Mouse (Mus musculus) G1E (cell line): ENCODE measurements around the gene Klhl6. TPM values are rescaled to one million over a fixed set of nuclear protein-coding genes. Genes with fewer than 3 reads are reported as not detected.

Source experiments
- ATAC-seq: 2 replicates; pipeline ENCODE4 v1.8.0; 2016; ENCODE audit warnings: mild to moderate bottlenecking; ENCODE audit not compliant: insufficient number of reproducible peaks, poor library complexity, low FRiP score, severe bottlenecking; ENCODE audit errors: extremely low read depth
- DNase-seq: peaks from one replicate; pipeline ENCODE4 v3.0.0; 2012; ENCODE audit warnings: low spot score
- H3K27me3 ChIP-seq: 2 replicates; pipeline ENCODE4 v1.6.1; 2012; ENCODE audit warnings: mild to moderate bottlenecking, low read length, inconsistent platforms; ENCODE audit not compliant: insufficient read depth
- H3K36me3 ChIP-seq: replicated peaks from 2 replicates; pipeline ENCODE3; 2012; ENCODE audit warnings: mild to moderate bottlenecking, inconsistent platforms
- H3K4me1 ChIP-seq: 2 replicates; pipeline ENCODE4 v1.6.1; 2012; ENCODE audit warnings: low read depth, low read length, inconsistent platforms, mixed read lengths; ENCODE audit not compliant: insufficient read depth
- H3K4me3 ChIP-seq: 2 replicates; pipeline ENCODE4 v1.5.1; 2012; ENCODE audit warnings: low read depth, mild to moderate bottlenecking, inconsistent platforms, low read length, moderate library complexity, mixed read lengths
- H3K9me3 ChIP-seq: replicated peaks from 2 replicates; pipeline ENCODE4 v1.6.1; 2012; ENCODE audit warnings: inconsistent platforms
- CTCF ChIP-seq: IDR thresholded peaks from 2 replicates; pipeline ENCODE4 v1.5.1; 2012; ENCODE audit warnings: low read depth, low read length, inconsistent platforms, mixed read lengths
- GATA1 ChIP-seq: IDR thresholded peaks from 2 replicates; pipeline ENCODE4 v1.6.1; 2012; ENCODE audit warnings: borderline replicate concordance, low read length, inconsistent platforms, mixed read lengths
- GATA2 ChIP-seq: IDR thresholded peaks from 2 replicates; pipeline ENCODE4 v1.6.1; 2012; ENCODE audit warnings: low read depth, low read length, inconsistent platforms, borderline replicate concordance
- POLR2AphosphoS5 ChIP-seq: IDR thresholded peaks from 2 replicates; pipeline ENCODE4 v1.6.1; 2012; ENCODE audit warnings: low read depth, low read length, inconsistent platforms; ENCODE audit not compliant: insufficient replicate concordance
- TAL1 ChIP-seq: conservative IDR thresholded peaks from 2 replicates; pipeline ENCODE4 v1.6.1; 2012; ENCODE audit warnings: low read depth, low read length, inconsistent platforms, mixed read lengths
- polyA plus RNA-seq: library from polyadenylated mRNA; stranded (reverse); fragments of >175 nt; gene quantifications from 2 replicates; pipeline ENCODE4 v1.2.3, GENCODE M21; 2012
- total RNA-seq, 2 experiments: library from RNA; stranded (forward) in 1 of 2; stranded (reverse) in 1 of 2; fragments of 200-1000 nt in 1 of 2; fragments of >200 nt in 1 of 2; fragmentation: Nextera tagmentation in 1 of 2; gene quantifications; 2 replicates each; pipeline ENCODE4 v1.2.3; 2014 to 2017

Gene Klhl6
- total and polyA plus RNA-seq, 3 experiments, result 0.20 to 4.9 (median 0.83) TPM

DNA sequence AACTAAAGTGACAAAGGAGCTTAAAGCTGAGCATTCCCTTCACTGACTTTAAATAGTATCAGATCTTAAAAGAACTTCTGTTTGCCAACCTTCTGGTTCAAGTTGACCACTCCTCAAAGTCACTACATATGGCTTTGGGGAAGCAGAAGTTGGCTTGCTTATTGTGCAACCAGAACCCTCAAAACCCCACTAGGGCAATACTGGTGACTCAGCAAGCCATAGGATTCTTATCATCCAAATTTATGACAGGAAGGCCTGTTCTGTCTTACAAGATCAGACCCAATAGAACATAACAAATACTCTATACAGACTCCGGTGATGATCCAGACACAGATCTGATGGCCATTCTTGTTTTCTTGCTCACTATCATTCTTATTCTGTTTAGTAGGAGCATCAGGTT lies 9.4 kb downstream of the Klhl6 start:
- DNase-seq (no peak), ATAC-seq (peak; percentile 50; the same call in 1 of the 2 replicates)

DNA sequence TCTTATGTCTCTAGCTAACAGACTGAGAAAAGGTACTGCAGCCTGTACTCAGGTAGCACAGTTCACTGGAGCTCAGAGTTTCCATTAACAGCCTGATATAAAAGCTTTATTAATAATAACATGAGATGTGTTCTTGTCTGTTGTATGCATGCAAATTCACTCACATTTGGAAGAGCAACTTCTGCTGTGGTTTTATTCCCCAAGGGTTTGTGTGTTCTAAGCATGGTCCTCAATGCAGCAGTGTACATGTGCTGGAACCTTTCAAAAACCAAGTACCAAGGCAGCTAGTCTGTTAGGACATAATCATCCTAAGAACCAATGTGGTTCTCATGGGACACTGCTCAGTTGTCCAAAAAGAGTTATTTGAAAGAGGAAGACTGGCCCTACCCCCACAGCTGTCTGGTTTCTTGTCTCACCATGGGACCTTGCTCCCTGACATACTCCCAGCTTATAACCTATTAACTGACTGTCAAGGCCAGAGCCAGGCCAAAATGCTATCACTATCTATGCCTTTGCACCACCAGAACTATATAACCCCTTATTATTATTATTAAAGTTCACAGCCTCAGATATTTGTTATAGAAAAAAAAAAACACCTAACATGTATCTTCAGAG lies 10.0 kb downstream of the Klhl6 start:
- Histone ChIP-seq H3K27me3 (no peaks in the 10 kb centered on the region), H3K4me1 (peaks cover 46% of the 10 kb centered on the region), H3K9me3 (no peaks in the 10 kb centered on the region), H3K4me3 (no peak overlapping the region), H3K36me3 (no peaks in the 10 kb centered on the region)
- TF ChIP-seq POLR2AphosphoS5, result no peak
- no peak for TF ChIP-seq TAL1
- TF ChIP-seq GATA1, result no peak
- TF ChIP-seq GATA2, result no peak
- no peak for TF ChIP-seq CTCF
- no peak for ATAC-seq
- DNase-seq, result no peak

More for the DNA sequence above, 9.4 kb downstream of the Klhl6 start:
- Histone ChIP-seq H3K36me3 (no peaks in the 10 kb centered on the region), H3K27me3 (no peaks in the 10 kb centered on the region), H3K4me1 (peaks cover 52% of the 10 kb centered on the region), H3K9me3 (no peaks in the 10 kb centered on the region), H3K4me3 (no peak overlapping the region)
- TF ChIP-seq CTCF, result no peak
- TF ChIP-seq POLR2AphosphoS5, result no peak
- no peak for TF ChIP-seq TAL1
- TF ChIP-seq GATA2, result no peak
- no peak for TF ChIP-seq GATA1

DNA sequence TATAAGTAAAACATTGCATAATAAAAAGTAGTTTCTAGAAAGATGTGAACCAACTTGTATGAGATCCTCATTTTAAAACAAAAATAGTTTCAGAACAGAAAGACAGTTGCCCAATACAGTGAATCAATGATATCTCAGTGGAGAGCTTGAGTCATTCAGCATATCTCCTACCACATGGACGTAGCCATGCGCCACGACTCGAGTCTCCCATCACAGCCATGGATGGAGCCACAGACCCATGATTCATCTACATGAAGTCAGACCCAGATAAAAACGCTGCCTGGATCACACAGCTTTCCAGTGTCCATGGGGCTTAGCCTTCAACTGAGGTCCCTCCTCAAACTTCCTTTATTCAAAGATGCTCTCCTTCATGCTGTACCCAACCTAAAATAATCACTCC lies 13.3 kb downstream of the Klhl6 start:
- peaks cover 21% of the 10 kb centered on the region for H3K4me1 ChIP-seq
- DNase-seq (no peak), ATAC-seq (no peak)
- H3K36me3 ChIP-seq, result peaks cover 7% of the 10 kb centered on the region
- no peak for TF ChIP-seq GATA1
- TF ChIP-seq TAL1, result no peak
- no peak for TF ChIP-seq POLR2AphosphoS5
- TF ChIP-seq CTCF, result no peak
- no peak for TF ChIP-seq GATA2
- H3K4me3 ChIP-seq, result no peak overlapping the region
- no peaks in the 10 kb centered on the region for H3K9me3 ChIP-seq
- H3K27me3 ChIP-seq, result no peaks in the 10 kb centered on the region

DNA sequence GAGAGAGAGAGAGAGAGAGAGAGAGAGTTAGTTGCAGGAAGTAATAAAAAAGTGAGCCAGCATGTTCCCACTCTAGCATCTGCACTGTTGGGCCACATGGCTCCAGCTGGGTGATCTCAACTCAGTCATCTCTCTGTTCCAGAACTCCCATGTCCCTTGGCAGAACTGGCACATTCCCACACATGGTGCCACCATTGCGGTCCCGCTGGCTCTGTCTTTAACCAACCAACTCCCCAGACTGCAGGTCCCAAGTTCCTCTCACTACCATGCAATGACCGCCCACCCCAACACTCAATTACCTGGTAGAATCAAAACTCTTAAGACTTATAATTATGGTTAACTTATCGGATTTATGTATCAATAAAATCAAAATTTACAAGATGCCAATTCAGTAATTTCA lies 14.2 kb downstream of the Klhl6 start:
- DNase-seq (no peak), ATAC-seq (no peak)
- Histone ChIP-seq H3K9me3 (no peaks in the 10 kb centered on the region), H3K4me1 (peaks cover 15% of the 10 kb centered on the region; the same call in 1 of the 2 replicates), H3K4me3 (no peak overlapping the region), H3K36me3 (peaks cover 7% of the 10 kb centered on the region), H3K27me3 (no peaks in the 10 kb centered on the region)
- TF ChIP-seq GATA2 (no peak), CTCF (no peak), TAL1 (no peak), GATA1 (no peak), POLR2AphosphoS5 (no peak)

- Histone ChIP-seq H3K36me3 (peaks cover 7% of the 10 kb centered on the region), H3K9me3 (no peaks in the 10 kb centered on the region), H3K4me1 (peaks cover 10% of the 10 kb centered on the region; the same call in 1 of the 2 replicates), H3K27me3 (no peaks in the 10 kb centered on the region), H3K4me3 (no peak overlapping the region)
- ATAC-seq, result no peak
- TF ChIP-seq GATA2 (no peak), POLR2AphosphoS5 (no peak), TAL1 (no peak), CTCF (no peak), GATA1 (no peak)
- DNase-seq, result no peak
Measured at GRCm38 (mm10) chr16:19967897-19968392, 14.9 kb downstream of the Klhl6 start.

- DNase-seq (no peak), ATAC-seq (no peak)
- TF ChIP-seq CTCF, result no peak
- no peak for TF ChIP-seq GATA2
- no peak for TF ChIP-seq TAL1
- no peak for TF ChIP-seq POLR2AphosphoS5
- no peak for TF ChIP-seq GATA1
- H3K4me3 ChIP-seq, result no peak overlapping the region
- H3K27me3 ChIP-seq, result no peaks in the 10 kb centered on the region
- H3K9me3 ChIP-seq, result no peaks in the 10 kb centered on the region
- peaks cover 7% of the 10 kb centered on the region; the same call in 1 of the 2 replicates for H3K4me1 ChIP-seq
- H3K36me3 ChIP-seq, result peaks cover 7% of the 10 kb centered on the region
Measured at GRCm38 (mm10) chr16:19966976-19967375, 15.9 kb downstream of the Klhl6 start.

- Histone ChIP-seq H3K36me3 (peaks cover 7% of the 10 kb centered on the region), H3K4me1 (peaks cover 7% of the 10 kb centered on the region; the same call in 1 of the 2 replicates), H3K27me3 (no peaks in the 10 kb centered on the region), H3K9me3 (no peaks in the 10 kb centered on the region), H3K4me3 (no peak overlapping the region)
- DNase-seq, result no peak
- TF ChIP-seq TAL1 (no peak), POLR2AphosphoS5 (no peak)
- ATAC-seq, result no peak
Measured at GRCm38 (mm10) chr16:19966437-19966836, 16.4 kb downstream of the Klhl6 start.
